Mouse (Mus musculus) kidney, postnatal 4 days (tissue): Measurements from ENCODE around the gene Greb1.
A peak's percentile ranks its signal among the peaks of the same experiment; 100 is the strongest.

ENCODE experiments used
- DNase-seq, 2 experiments: peaks; one replicate each; pipeline ENCODE4 v3.0.0; 2021; ENCODE audit warnings: mixed read lengths in 2 of 2

The Greb1 gene

DNA sequence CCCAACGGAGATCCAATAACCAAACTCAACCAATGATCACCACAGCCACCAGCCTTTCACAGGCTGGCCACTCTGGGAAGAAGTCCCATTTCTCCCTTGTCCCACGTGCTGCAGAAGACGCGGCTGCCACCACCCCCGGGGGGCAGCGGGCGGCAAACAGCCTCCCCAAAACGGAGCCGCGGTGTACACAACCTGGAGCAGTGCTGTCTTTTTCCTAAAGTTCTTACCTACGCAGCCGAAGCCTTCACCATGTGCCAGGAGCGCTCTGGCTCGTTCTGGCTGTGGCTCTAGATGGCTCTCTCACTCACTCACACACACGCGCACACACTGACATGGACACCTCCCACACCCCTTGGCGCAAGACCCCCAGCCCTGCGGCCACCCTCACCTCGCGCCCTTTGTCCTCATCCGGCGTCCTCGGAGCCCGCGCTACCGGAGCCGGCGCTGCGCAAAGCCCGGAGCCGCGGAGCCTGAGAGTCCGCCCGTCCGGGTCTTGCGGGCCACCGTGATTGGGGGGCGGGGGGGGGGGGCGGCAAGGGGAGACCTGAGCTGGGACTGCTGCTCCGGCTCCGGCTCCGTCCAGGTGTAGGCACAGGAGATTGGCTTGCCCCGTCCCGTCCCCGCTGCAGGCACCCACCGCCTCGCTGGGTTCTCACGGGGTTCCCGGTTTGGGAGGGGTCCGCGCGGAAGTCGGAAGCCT lies at the start of gene Greb1:
Gene Greb1, minus strand, starts transcription at position 628 of the 700 bp plus-strand sequence.
- DNase-seq, result peak; percentile 61 to 71

GRCm38 (mm10) chr12:16849821-16850220 lies 49.1 kb upstream of the Greb1 start:
- DNase-seq, result no peak

DNA sequence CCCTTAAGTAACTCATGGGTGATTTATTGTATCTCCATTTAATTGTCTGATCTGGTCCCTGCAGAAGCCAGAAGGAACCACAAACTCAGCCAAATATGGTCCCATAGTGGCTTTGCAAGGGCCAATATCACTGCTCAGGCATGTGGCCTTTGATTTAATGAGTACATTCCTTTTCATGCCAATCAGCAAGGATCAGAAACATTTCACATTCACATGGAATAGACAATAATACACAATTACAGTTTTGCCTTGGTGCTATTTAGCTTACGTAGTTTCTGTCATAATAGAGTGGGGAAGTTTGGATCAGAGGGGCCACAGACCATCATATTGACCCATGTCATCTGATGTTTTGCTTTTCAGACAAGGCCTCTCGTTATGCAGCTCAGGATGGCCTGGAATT lies 47.8 kb upstream of the Greb1 start:
- no peak for DNase-seq

GRCm38 (mm10) chr12:16847204-16847792 lies 46.6 kb upstream of the Greb1 start:
- DNase-seq, result no peak

GRCm38 (mm10) chr12:16844623-16845592 lies 44.2 kb upstream of the Greb1 start:
- peak; percentile 33 to 53 for DNase-seq

- no peak for DNase-seq
Measured at GRCm38 (mm10) chr12:16840842-16841782, 40.4 kb upstream of the Greb1 start.

- DNase-seq, result peak; percentile 28 to 51
Measured at GRCm38 (mm10) chr12:16837766-16838165, 37.1 kb upstream of the Greb1 start.

DNA sequence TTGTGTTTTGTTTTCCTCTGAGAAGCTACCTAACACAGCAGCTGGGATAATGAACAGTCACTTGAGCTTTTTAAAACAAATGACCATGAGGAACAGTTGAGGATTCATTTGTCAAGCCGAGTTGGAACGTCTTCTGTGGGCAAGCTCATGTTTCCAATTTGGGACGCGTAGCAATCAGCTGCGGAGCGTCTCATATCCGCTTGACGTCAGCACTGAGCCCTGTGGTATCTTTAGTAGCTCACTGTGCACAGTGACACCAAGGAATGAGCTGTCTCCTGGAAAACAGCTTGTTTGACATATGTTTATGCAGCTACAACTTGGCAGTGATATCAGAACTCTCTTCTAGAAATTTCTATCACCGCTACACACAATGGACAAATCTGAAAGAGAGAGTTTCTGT lies 35.5 kb upstream of the Greb1 start:
- peak; percentile 41 to 60 for DNase-seq

DNA sequence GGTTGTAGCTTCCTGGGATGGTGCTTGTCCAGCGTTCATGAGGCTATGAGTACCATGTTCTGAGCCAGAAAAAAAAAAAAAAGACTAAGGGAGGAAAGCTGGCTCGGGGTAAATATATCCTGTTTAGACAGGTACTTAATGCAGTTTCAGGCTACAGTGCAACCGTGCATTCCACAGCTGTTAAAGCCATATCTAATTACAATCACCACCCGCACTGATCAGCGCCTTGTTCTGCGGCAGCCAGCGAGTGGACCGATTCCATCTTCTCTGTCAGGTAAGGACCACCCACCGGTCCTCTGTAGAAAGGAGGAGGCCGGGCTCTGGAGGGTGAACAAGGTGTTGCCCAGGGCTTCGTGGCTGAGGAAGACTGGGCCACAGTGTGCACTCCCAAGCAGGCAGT lies 34.0 kb upstream of the Greb1 start:
- DNase-seq, result peak in 1 of 2 experiments; percentile 14

- peak in 1 of 2 experiments; percentile 30 for DNase-seq
Measured at GRCm38 (mm10) chr12:16831071-16831470, 30.4 kb upstream of the Greb1 start.

GRCm38 (mm10) chr12:16829785-16830184 lies 29.1 kb upstream of the Greb1 start:
- peak in 1 of 2 experiments; percentile 15 for DNase-seq

DNA sequence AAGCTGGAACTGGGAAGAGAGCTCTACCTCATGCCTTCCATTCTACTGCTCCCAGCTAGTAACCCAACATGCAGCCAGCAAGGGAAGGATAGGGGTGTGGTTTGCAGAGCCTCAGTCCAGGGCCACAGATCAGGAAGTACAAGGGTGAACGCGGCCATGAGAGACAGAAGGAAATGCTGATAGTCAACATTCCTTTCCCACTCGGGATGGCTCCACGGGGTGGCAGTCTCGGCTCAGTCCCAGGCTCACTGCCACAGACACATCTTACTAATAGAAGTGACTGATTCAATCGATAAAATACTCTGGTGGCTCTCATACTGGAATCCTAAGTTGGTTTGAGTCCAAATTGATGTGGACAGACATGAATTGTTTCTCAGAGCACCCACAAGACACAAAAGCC lies 27.8 kb upstream of the Greb1 start:
- DNase-seq, result peak; percentile 62 to 70

- no peak for DNase-seq
Measured at GRCm38 (mm10) chr12:16823701-16824100, 23.0 kb upstream of the Greb1 start.

DNA sequence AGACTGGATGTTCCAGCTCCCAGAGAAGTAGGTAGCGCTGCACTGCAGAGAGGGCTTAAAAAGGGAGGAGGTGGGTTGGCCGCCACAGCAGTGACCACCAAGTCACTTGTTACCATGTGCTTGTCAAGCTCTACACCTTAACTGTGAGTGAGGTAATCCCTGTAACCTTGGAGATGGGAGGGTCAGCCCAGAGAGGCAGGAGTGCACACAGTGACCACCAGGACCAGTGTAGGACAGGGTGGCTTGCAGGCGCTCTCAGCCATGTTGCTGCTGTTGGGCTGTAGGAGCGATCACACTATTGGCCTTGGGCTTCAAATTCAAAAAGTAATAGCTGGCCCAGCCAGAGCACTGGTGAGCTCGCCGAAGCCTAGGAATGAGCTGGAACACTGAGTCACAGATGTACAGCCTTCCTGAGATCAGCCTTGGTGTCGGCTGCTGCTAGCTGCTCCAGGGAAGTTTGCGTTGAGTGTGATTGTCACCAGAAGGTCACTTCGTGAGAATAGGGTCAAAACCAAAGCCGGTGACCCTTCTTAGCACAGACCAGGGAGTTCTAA lies 21.6 kb upstream of the Greb1 start:
- no peak for DNase-seq

DNA sequence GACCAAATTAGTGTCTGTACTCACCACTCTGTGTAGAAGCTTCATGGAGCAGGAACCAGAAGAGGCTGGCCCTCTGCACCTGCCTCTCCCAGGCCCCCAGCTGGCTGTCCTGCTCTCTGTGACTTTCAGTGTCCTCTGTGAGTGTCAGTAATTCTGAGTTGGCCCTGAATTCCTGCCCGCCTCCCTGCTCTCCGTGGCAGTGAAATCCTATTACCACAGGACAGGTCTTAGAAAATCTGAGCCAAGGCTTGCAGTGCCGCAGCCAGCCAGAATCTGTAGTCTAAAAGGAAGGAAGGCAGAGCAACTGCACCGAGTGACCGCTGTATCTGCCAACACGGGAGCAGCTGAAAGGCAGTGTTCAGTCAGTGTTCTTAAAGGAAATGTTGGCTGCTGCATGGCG lies 20.1 kb upstream of the Greb1 start:
- no peak for DNase-seq

DNA sequence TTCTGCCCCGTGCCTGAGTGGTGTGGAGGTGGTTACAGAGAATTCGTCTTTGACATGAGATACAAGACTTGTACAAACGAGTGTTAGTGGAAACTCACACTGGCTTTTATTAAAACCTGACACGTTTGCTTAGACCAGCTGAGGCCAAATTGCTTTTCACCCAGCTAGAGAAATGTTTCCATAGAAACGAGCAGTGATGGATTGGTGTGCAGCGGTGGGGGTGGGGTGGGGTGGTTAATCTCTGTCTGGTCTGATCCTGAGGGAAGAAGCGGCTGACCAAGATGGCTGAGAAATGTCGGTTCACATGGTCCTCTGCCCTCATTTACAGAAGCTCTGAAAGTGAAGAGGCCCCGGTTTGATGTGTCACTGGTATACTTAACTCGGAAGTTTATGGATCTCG lies 17.8 kb upstream of the Greb1 start:
- DNase-seq, result no peak

DNA sequence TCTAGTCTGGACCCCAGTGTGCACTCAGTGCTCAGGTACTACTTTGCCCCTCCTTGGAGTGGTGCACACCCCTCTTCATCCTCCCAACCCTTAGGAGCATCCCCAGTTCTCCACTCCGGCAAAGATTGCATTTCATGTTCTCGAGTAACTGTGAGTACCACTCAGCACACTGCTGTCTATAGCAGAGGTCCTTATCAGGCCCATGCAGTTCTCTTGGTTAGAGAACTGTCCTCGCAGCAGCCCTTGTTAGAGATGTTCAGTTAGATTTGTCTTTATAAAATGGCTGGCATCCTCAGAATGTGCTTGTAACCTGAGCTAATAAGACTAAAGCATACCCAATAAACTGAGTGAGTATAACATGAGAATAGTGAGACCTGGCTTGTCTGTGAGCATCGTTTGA lies 16.5 kb upstream of the Greb1 start:
- DNase-seq, result no peak

DNA sequence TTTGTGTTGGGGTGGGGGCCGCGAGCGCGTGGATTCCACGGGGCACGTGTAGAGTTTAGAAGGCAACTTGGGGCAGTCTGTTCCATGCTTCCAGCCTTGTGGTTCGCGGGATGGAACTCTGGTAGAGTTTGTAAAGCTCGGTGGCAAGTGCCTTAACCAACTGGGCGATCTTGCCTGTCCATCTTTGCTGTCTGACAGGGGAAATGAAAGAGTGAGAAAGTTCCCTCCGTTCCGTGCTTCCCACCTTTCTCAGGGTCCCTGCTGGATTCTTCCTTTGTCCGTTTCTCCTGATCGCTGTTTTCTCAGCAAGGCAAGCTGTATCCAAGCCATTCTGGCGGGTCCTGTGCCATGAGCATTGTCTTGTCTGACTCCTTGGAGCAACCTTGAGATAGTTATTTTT lies 10.8 kb upstream of the Greb1 start:
- DNase-seq, result no peak

DNA sequence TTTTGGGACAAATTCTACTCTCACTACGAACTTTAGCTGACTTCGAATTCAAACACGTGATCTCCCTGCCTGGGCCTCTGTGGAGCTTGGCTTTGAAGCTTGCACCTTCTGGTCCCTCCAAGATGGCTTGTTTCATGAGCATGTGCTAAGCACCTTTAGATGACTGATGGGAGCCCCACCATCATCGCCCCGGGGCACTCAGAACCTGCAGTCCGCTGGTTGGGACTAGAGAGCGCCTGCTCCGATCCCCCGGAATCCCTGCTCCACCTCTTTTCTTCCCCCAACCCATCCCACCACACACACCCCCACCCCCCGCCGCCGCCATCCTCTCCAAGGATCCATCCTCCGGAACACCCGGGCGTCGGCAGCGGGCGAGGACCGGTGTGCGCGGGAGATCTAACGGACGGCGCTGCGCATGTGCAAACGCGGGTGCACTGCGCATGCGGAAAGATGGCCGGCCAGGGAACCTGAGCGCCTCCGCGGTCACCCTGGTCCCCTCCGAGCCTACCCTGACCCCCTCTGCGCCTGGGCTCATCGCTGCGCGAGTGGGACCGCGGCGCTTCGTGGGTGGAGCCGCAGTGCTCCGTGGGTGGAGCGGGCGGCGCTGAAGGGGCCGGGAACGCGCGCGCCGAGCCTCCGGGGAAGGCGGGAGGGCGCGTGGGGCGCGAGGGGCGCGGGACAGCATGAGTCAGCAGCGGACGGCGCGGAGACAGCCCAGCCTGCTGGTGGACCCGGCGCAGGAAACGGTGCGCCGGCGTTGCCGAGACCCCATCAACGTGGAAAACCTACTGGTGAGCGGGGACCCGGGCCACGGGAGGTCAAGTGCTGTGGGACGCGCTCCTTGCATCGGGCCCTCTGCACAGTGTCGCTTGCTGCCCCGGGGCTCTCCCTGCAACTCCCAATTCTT lies 10.1 kb upstream of the Greb1 start, which contains the start of gene E2f6:
Gene E2f6, plus strand, starts transcription at position 439 of the 907 bp plus-strand sequence.
- peak; percentile 88 to 92 for DNase-seq

GRCm38 (mm10) chr12:16808045-16808444 lies 7.4 kb upstream of the Greb1 start:
- DNase-seq, result peak; percentile 60 to 65

GRCm38 (mm10) chr12:16805511-16805910 lies 4.8 kb upstream of the Greb1 start:
- DNase-seq, result peak; percentile 88 to 90
